Mouse (Mus musculus) CD4-positive, CD25-positive, alpha-beta regulatory T cell, adult 2 months (primary cell): ENCODE results near the gene Zfp597.
A peak's percentile ranks its signal among the peaks of the same experiment; 100 is the strongest.

ENCODE experiments used
- DNase-seq: peaks from one replicate; pipeline ENCODE4 v3.0.0-alpha.2; 2012; ENCODE audit warnings: low read depth, low spot score

The Zfp597 gene

GRCm38 (mm10) chr16:3884201-3885064 is at the start of gene Zfp597, which contains the start of gene Gm20695:
Gene Zfp597, minus strand, starts transcription at chr16:3884561.
Gene Gm20695, plus strand, starts transcription at chr16:3884648.
- DNase-seq, result peak; percentile 96

- no peak for DNase-seq
These were observed 49.7 kb upstream of the Zfp597 start for GRCm38 (mm10) chr16:3934091-3934490.

GRCm38 (mm10) chr16:3933536-3933935 is 49.2 kb upstream of the Zfp597 start:
- no peak for DNase-seq

GRCm38 (mm10) chr16:3929151-3929550 is 44.8 kb upstream of the Zfp597 start:
- no peak for DNase-seq

- no peak for DNase-seq
These were observed 44.2 kb upstream of the Zfp597 start for GRCm38 (mm10) chr16:3928582-3928981.

DNA sequence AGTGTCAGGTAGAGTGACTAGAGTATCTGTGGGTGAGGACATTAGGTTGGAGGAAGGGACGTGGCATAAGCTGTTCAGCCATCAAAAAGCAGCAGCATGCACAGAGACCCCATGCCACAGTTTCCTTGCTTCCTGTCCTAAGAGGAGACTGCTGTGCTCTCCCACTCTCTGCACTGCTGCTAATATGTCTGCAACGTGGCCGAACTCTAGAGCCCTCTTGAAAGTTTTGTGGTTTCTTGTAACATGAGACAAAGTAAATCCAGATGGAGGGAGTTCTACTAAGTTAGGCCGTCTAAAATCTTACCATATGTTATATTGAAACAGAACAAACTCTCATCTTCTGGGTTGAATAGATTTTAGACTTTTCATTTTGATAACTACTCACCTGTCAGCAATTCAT is 39.6 kb upstream of the Zfp597 start:
- DNase-seq, result no peak

GRCm38 (mm10) chr16:3923515-3923914 is 39.2 kb upstream of the Zfp597 start:
- DNase-seq, result no peak

DNA sequence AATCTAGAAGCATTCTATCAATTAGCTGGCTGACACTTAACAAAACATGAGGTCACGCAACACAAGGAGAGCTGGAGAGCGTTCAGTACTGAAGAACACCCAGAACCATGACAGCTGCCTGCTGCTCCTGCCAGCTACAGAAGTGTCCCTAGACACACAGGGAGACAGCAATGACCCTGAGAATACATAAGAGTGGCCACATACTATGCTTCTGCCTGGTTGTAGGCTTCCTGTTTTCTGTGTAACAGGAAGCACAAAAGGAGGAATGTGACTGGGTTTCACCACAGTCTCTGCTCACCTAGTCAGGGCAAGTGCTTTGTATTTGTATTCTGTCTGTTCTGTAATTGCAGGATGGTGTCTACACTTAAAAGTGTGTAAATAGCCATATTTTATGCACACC is 36.4 kb upstream of the Zfp597 start:
- no peak for DNase-seq

GRCm38 (mm10) chr16:3909118-3909517 is 24.8 kb upstream of the Zfp597 start:
- DNase-seq, result no peak

- peak; percentile 91 for DNase-seq
These were observed 24.3 kb upstream of the Zfp597 start, which contains the start of the genes 1700037C18Rik and Cluap1 for GRCm38 (mm10) chr16:3908537-3909111. Gene 1700037C18Rik, minus strand, starts transcription at chr16:3908689. Gene Cluap1, plus strand, starts transcription at chr16:3908801.

GRCm38 (mm10) chr16:3907471-3907870 is 23.1 kb upstream of the Zfp597 start:
- DNase-seq, result peak; percentile 7

GRCm38 (mm10) chr16:3896553-3896952 is 12.2 kb upstream of the Zfp597 start:
- no peak for DNase-seq

DNA sequence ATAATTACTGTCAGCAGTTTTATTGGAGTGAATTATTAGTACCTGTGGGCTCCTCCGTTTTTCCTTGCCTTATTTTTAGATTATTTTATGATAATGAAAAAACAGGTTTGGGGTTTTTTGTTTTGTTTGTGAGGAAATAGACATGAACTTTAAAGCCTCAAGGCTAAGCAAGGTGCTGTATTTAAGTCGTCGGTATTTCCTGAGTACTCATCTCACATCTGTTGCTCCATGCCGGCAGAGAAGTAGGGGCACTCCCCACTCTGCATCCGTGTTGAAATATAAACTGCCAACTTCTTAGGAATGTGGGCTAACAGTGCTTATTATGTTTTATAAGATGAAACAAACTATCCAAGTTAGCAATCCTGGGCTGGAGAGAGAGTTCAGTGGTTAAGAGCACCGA is 11.7 kb upstream of the Zfp597 start:
- peak; percentile 25 for DNase-seq

- peak; percentile 72 for DNase-seq
These were observed 10.9 kb upstream of the Zfp597 start for GRCm38 (mm10) chr16:3895173-3895792.

DNA sequence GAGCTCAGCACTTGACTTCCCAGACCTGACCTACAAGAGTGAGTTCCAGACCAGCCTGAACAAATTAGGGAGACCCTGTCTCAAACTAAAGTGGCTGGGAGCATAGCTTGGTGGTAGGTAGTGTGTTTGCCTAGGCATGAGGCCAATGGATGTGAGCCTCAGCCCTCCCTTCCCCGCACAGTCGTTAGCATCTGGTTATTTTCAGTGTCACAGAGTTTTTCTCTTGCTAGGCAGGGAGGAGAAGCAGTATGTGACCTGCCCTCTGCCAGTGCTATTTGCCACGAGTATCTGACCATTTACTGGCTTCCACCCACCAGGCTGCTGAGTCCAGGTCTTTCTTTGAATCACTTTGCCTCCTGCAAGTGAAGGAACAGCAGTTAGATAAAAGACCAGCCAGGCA is 9.4 kb upstream of the Zfp597 start:
- DNase-seq, result no peak

GRCm38 (mm10) chr16:3891621-3892295 is 7.4 kb upstream of the Zfp597 start:
- DNase-seq, result no peak

- no peak for DNase-seq
These were observed 807 bp upstream of the Zfp597 start for GRCm38 (mm10) chr16:3885065-3885670.

DNA sequence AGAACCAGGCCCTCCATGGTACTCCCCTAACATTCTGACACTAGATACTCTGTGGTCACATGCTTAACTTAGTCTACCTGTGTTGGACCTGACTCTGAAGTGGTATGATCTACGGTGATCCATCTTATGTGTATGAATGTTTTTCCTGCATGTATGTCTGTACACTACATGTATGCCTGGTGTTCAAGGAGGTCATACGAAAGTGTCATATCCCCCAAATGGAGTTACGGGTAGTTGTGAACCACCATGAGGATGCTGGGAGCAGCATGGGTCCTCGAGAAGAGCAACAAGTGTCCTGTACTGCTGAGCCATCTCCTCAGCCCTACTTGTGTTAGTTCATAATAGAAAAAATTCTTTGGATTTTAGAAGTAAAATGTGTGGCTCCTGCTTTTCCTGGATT is 8.0 kb downstream of the Zfp597 start:
- DNase-seq, result no peak

- peak; percentile 94 for DNase-seq
These were observed 11.9 kb downstream of the Zfp597 start, which contains the start of gene Naa60 for GRCm38 (mm10) chr16:3872216-3873047. Gene Naa60, plus strand, starts transcription at chr16:3872375.

DNA sequence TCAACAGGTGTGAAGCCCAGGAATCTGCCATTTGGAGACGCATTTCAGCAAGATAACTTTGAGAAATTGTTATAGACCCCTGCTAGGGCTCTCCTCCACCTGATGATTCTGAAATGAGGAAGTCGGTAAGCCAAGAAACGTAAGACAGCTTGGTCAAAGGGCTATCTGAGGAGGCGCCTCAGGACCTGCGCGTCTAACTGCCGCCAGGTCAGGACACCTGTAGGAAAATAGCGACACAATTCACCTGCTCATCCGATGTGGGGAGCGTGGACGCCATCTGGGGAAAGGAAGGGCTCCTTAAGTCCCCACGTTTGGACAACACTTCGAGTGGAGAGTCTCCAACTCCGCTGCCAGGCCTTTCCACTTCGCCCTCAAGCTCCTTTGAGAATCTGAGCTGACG is 12.5 kb downstream of the Zfp597 start:
- no peak for DNase-seq
